Mouse (Mus musculus): ENCODE results near the gene Cyp2j13. TPM values are rescaled to one million over a fixed set of nuclear protein-coding genes. Genes with fewer than 3 reads are reported as not detected.
"Not testable (repeated sequence)": the region's sequence is repeated elsewhere in the genome, so short reads cannot be mapped to it uniquely, and the experiment has no call there.

Gene Cyp2j13
- polyA plus RNA-seq (2015; fragmentation: Nextera tagmentation; extraction: Ambion mirVana): 0.25 and 0.40 TPM in 2 replicates

DNA sequence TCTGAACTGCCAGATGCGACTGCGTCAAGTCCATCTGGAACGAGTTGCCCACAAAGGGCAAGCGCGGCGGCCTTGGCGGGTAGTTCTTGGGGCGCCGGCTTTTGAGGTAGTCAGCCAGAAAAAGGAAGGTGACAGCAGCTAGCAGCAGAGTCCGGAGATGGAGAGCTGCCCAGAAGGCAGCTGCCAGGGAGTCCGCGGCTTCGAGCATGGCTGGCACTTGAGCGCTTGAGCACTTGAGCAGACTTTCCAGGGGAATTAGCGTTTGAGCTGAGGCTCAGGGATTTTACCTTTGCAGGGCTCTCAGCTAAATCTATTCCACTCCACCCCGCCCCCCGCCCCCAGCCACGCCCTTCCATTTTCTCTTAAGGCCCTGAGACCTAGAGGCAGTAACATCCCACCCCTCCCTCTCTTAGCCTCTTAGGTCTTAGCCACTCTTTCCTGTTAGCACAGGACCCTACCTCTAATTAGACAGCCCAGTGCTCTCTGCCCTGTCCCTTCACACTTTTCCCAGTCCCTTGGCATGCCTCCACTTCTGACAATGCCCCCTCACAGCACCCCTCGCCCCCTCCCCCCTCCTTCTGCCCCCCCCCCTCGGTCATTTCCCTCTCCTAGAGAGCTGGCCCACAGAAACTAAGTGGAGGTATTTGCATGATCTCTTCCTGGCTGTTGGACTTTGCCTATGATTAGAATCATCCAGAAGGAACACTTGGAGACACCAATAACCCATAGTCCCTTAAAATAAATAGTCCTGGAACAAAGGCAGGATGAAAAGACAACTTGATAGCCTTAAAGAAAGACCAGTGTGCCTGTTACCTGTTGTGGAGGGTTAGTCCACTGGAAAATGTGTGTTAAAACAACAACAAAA, at the start of gene Cyp2j13:
Cyp2j13 (minus strand) TSS at position 286 of the 865 bp plus-strand sequence.
- ATAC-seq: peak; percentile 69
- Histone ChIP-seq H3K27me3 (replicated peaks) (no peaks in the 10 kb centered on the region), H3K9ac (no peak within 1 kb of the TSS), H3K4me3 (replicated peaks) (no peak within 1 kb of the TSS), H3K9me3 (no peaks in the 10 kb centered on the region), H3K4me2 (replicated peaks) (peak within 1 kb of the TSS; percentile 43), H3K36me3 (no peaks in the 10 kb centered on the region), H3K27ac (no peak within 1 kb of the TSS), H3K4me1 (replicated peaks) (peaks cover 4% of the 10 kb centered on the region; the same call in 1 of the 2 replicates)
- WGBS: 10% methylated on average over 20 of the region's 20 CpGs

DNA sequence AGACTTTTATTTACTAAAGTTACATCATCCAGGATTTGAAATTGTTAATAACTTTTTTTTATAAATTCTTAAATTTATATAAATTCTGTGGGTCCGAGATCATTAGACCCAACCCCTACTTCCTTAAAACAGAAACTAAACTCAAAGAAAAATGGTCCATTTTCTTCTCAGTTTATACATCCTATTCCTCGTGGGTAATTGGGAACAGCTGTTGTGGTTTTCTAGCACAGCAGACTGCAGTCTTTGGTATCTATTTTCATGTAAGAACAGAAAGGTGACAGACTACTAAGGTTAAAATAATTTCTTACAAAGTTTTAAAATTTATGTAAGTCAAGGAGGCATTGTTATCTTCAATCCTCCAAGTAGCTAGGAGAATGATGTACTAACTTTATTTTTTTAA, 19.5 kb upstream of the Cyp2j13 start:
- no peaks in the 10 kb centered on the region for H3K9me3 ChIP-seq
- WGBS: 51% methylated on average over 2 of the region's 2 CpGs
- no peak overlapping the region for H3K4me3 ChIP-seq (replicated peaks)
- no peak overlapping the region for H3K4me2 ChIP-seq (replicated peaks)
- H3K27me3 ChIP-seq (replicated peaks): no peaks in the 10 kb centered on the region
- no peaks in the 10 kb centered on the region for H3K36me3 ChIP-seq
- ATAC-seq: no peak
- no peak overlapping the region for H3K27ac ChIP-seq
- no peaks in the 10 kb centered on the region for H3K4me1 ChIP-seq (replicated peaks)
- no peak overlapping the region for H3K9ac ChIP-seq

DNA sequence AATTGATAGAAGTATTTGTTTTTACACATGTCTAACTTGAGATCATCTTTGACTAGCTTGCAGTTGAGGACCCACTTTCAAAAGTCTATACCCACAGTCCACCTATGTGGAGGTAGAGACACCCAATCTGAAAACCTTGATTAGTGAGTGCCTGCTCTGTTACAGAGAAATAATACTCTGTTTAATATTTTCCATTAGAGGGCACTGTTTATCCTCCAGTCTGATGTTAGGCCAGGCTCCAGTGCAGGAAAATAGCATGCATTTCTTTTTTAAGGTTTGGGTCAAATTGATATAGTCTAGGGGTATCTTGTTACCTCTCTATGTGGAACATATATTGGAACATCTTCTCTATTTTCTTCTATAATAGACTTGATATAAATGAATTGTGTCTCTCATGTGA, 14.5 kb upstream of the Cyp2j13 start:
- Histone ChIP-seq H3K4me2 (replicated peaks) (no peak overlapping the region), H3K9ac (no peak overlapping the region), H3K27ac (no peak overlapping the region), H3K9me3 (no peaks in the 10 kb centered on the region), H3K4me3 (replicated peaks) (no peak overlapping the region), H3K36me3 (no peaks in the 10 kb centered on the region), H3K4me1 (replicated peaks) (no peaks in the 10 kb centered on the region), H3K27me3 (replicated peaks) (no peaks in the 10 kb centered on the region)
- ATAC-seq: no peak

DNA sequence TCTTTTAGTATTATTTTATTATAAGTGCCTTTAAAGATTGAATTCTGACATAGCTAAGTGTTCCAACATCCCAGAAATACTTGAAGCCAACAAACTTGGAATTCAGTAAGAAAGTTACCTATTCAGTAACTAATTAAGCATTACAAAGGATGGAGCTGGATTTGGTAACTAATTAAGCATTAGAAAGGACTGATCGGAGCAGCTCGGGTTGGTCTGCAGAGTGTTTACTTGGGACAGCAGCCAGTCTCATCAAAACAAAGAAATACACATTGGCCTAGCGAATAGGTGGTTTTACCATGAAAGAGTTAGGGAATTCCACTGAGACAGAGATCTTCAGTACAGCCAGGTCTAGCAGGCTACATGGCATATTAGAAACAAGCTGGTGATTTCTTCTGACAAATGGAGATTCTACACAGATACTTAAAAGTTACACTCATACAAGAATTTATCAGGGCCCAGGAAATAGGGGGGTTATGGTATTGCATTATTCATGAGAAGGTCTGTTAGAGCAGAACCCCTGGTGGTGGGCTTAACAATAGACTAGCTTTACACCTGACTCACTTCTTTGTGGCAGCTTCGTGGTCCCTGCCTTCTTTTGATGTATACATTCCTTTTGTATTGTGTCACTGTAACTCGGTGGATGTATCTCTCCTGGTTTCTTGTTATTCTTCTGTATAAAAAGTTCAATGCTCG, 12.2 kb upstream of the Cyp2j13 start:
- H3K4me2 ChIP-seq (replicated peaks); H3K9me3 ChIP-seq; H3K4me3 ChIP-seq (replicated peaks); H3K4me1 ChIP-seq (replicated peaks); H3K9ac ChIP-seq; H3K27ac ChIP-seq; H3K27me3 ChIP-seq (replicated peaks); H3K36me3 ChIP-seq; ATAC-seq: not testable (repeated sequence)
- WGBS: 71% methylated on average over 6 of the region's 6 CpGs

DNA sequence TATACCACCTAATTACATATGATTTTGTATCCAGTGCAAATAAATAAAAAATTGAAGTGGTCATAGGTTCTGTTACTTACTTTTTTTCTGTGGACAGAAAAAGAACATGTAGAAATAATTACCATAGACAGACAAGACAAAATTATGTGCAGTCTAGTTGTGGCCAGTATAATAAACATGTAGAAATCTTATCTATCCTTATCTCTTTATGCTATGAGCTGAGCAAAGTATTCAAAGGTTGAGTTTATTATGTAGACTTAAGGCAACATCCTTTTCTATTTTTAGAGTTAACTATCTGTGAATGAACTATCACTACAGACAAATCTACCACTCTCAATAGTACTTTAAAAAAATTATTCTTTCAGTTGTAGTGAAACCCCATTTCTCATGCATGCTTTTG, 962 bp upstream of the Cyp2j13 start:
- H3K36me3 ChIP-seq: no peaks in the 10 kb centered on the region
- no peak overlapping the region for H3K4me3 ChIP-seq (replicated peaks)
- peak; percentile 59; the same call in 1 of the 2 replicates for ATAC-seq

DNA sequence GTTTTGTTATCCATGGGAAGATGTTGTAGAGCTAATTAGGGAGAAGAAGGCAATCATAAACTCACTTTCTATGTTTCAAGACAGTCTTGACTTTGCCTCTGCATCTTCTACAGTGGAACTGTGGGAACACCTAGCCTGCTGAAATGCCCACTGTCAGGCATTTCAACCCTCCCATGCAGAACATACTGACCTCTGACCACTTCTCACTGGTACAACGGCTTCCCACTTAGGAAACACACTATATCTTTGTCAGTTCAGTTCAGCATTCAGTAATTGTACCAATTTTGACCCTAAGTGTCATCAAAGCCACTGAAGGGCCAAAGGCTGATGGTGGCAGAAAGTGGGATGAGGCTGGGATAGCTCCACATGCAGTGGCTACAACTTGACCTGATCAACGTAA, 15.3 kb downstream of the Cyp2j13 start:
- Histone ChIP-seq H3K27ac (no peak overlapping the region), H3K4me1 (replicated peaks) (no peaks in the 10 kb centered on the region), H3K4me3 (replicated peaks) (no peak overlapping the region), H3K9me3 (no peaks in the 10 kb centered on the region), H3K9ac (no peak overlapping the region), H3K36me3 (no peaks in the 10 kb centered on the region), H3K27me3 (replicated peaks) (no peaks in the 10 kb centered on the region), H3K4me2 (replicated peaks) (no peak overlapping the region)
- no peak for ATAC-seq
- 82% methylated on average over 2 of the region's 2 CpGs for WGBS

More for the DNA sequence above, 962 bp upstream of the Cyp2j13 start:
- Histone ChIP-seq H3K9me3 (no peaks in the 10 kb centered on the region), H3K4me1 (replicated peaks) (peaks cover 4% of the 10 kb centered on the region; the same call in 1 of the 2 replicates), H3K27me3 (replicated peaks) (no peaks in the 10 kb centered on the region), H3K27ac (no peak overlapping the region), H3K9ac (no peak overlapping the region), H3K4me2 (replicated peaks) (no peak overlapping the region)

DNA sequence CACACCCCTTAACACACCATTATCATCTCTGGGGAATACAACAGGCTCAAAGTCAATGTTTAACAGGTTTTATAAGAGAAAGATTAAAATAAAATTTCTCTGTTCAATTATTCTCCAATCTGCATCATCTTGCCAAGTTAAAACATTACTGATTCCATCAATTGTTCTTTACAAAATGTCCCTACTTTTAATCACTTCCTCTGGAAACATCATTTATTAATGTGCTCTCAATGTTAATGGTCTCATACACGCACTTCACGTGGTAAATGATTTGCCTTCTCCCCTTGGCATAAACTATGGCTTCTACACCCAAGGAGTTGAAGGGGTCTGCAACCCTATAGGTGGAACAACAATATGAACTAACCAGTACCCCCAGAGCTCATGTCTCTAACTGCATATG, 17.2 kb downstream of the Cyp2j13 start:
- no peak overlapping the region for H3K27ac ChIP-seq
- H3K4me1 ChIP-seq (replicated peaks): no peaks in the 10 kb centered on the region
- 90% methylated on average over 2 of the region's 2 CpGs for WGBS
- no peaks in the 10 kb centered on the region for H3K27me3 ChIP-seq (replicated peaks)
- H3K4me3 ChIP-seq (replicated peaks): no peak overlapping the region
- no peaks in the 10 kb centered on the region for H3K36me3 ChIP-seq
- H3K9me3 ChIP-seq: no peaks in the 10 kb centered on the region
- no peak overlapping the region for H3K4me2 ChIP-seq (replicated peaks)
- H3K9ac ChIP-seq: no peak overlapping the region
- ATAC-seq: no peak

DNA sequence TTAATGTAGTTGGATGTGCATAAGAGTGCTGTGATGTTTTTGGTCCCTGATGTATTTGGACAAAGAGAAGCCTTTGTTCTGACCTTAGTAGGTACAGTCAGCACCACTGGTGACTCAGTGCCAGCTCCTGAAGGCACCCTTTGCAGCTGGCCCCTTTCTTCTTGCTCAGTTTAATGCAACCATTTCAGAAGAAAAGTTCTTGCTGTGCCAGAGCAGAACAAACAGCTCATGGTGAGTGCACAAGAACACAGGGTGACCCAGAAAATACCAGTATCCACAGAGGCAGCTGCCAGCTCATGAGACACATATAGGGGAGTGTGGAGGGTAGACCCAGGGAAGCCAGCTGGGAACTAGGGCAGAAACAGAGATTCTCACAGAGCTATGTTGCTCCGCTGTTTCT, 48.9 kb downstream of the Cyp2j13 start:
- Histone ChIP-seq H3K4me2 (replicated peaks) (no peak overlapping the region), H3K4me1 (replicated peaks) (no peaks in the 10 kb centered on the region), H3K9me3 (no peaks in the 10 kb centered on the region), H3K27me3 (replicated peaks) (no peaks in the 10 kb centered on the region), H3K36me3 (no peaks in the 10 kb centered on the region), H3K4me3 (replicated peaks) (no peak overlapping the region), H3K9ac (no peak overlapping the region), H3K27ac (no peak overlapping the region)
- WGBS: 96% methylated on average over 1 of the region's 1 CpGs
- ATAC-seq: no peak

DNA sequence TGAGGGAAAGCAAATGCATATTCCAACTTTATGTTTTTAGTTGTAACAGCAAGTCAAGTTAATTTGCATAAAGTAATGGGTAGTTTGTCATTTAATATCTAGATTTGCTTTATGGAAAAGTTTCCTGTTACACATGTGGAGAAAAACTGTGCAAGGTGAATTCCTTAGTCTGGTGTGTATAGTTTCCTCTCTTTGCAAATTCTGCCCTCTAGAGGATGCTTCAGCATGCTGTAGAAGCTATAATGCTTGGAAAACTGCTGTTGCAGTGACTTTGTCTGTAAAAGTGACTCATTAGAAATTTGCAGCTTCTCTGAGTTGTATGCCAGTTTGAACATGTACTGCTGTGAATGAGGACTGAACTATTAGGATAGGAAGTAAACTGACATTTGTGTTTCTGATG, 54.5 kb downstream of the Cyp2j13 start:
- H3K27ac ChIP-seq: no peak overlapping the region
- 0 out of 2 replicates have a peak, but pooled peaks have one; percentile 53 for ATAC-seq
- no peaks in the 10 kb centered on the region for H3K27me3 ChIP-seq (replicated peaks)
- no peak overlapping the region for H3K9ac ChIP-seq
- H3K36me3 ChIP-seq: no peaks in the 10 kb centered on the region
- H3K4me3 ChIP-seq (replicated peaks): no peak overlapping the region
- no peaks in the 10 kb centered on the region for H3K4me1 ChIP-seq (replicated peaks)
- no peak overlapping the region for H3K4me2 ChIP-seq (replicated peaks)
- H3K9me3 ChIP-seq: no peaks in the 10 kb centered on the region

DNA sequence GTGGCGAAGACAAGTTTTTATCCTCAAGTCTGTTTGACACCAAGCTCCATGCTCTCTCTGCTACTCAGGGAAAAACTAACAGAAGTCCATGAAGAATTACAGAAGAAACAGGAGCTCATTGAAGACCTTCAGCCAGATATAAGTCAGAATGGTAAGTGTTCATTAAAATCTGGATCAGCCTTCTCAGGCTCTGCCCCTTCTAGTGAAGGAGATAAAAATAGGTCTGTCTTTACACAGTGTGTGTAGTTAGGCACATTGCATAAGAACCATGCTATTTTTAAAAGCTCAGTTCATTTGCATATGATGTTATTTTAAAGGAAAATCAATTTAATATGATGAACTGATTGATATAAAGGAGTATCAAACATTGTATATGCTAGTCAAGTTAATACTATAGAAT, 60.5 kb downstream of the Cyp2j13 start:
- Histone ChIP-seq H3K9ac (no peak overlapping the region), H3K4me1 (replicated peaks) (no peaks in the 10 kb centered on the region), H3K36me3 (no peaks in the 10 kb centered on the region), H3K9me3 (no peaks in the 10 kb centered on the region), H3K27ac (no peak overlapping the region), H3K27me3 (replicated peaks) (no peaks in the 10 kb centered on the region), H3K4me2 (replicated peaks) (no peak overlapping the region), H3K4me3 (replicated peaks) (no peak overlapping the region)
- no peak for ATAC-seq
- 94% methylated on average over 1 of the region's 1 CpGs for WGBS

DNA sequence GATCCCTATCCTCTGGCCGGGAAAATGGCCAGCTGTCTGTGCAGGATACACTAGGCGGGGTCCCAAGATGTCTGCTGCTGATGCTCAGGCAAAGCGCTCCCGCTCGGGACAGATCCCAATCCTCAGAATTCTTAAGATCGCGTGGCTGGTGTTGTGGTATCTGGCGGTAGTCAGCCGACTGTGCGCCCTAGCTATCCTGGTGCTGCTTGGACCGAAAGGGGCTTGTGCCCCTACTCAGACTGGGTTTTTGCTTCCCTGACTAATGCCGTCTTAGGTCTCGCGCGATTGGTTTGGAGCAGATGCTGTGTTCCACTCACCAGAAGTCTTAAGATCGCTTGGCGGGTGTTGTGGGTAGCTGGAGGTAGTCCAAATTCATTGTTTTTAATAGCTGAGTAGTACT, 95.1 kb downstream of the Cyp2j13 start:
- ATAC-seq; H3K9ac ChIP-seq; H3K4me2 ChIP-seq (replicated peaks); H3K27ac ChIP-seq; H3K9me3 ChIP-seq; H3K27me3 ChIP-seq (replicated peaks); H3K36me3 ChIP-seq; H3K4me3 ChIP-seq (replicated peaks); H3K4me1 ChIP-seq (replicated peaks): not testable (repeated sequence)
- 92% methylated on average over 17 of the region's 17 CpGs for WGBS
